Mouse (Mus musculus): ENCODE measurements around the gene Skint10.

Skint10 gene

DNA sequence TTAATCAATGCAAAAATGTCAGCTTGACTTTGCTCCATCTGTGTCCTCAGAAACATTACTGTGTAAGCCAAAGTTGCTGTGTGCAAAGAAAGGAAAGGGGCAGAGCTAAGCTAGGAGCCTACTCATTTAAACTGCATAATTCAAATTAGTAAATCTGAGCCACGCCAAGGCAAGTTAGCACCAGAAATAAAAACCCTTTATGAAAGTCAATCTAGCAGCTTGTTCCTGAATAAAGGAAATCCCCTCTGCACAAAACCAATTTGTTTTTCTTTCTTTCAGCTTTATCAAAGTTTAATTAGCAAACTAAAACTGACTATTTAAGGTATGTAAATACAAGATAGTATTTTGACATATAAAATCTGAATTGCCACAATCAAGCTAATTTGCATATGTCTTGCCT is at the start of gene Skint10:
Gene Skint10, minus strand, starts transcription at position 101 of the 400 bp plus-strand sequence.
- DNase-seq (ENCODE audit: low spot score), result no peak

GRCm38 (mm10) chr4:112790646-112791045 is 16.0 kb upstream of the Skint10 start:
- no peak for DNase-seq (ENCODE audit: low spot score)
